Mouse (Mus musculus) megakaryocyte, embryonic 14.5 days (primary cell): ENCODE data around the gene Vsig10.
"Not testable (repeated sequence)": the region's sequence is repeated elsewhere in the genome, so short reads cannot be mapped to it uniquely, and the experiment has no call there.

Experiments used
- FLI1 ChIP-seq: IDR thresholded peaks from 2 replicates; pipeline ENCODE4 v1.6.1; 2012; ENCODE audit warnings: low read length, inconsistent platforms, mixed read lengths
- GATA1 ChIP-seq: IDR thresholded peaks from 3 replicates; pipeline ENCODE4 v1.6.1; 2012; ENCODE audit warnings: mixed read lengths, low read length, inconsistent platforms, borderline replicate concordance

- not testable (repeated sequence) for TF ChIP-seq GATA1, FLI1
Measured at GRCm38 (mm10) chr5:117377731-117378130, 58.8 kb downstream of the Vsig10 start.
